Mouse (Mus musculus) kidney, postnatal 4 days (tissue): ENCODE data around the gene Dnal4.

Source experiments
- DNase-seq, 2 experiments: peaks; one replicate each; pipeline ENCODE4 v3.0.0; 2021; ENCODE audit warnings: mixed read lengths in 2 of 2

The Dnal4 gene

GRCm38 (mm10) chr15:79763001-79763400 lies 14.6 kb downstream of the Dnal4 start:
- no peak for DNase-seq

GRCm38 (mm10) chr15:79760956-79761355 lies 16.7 kb downstream of the Dnal4 start:
- no peak for DNase-seq

- no peak for DNase-seq
Observed at GRCm38 (mm10) chr15:79757118-79757517, 20.5 kb downstream of the Dnal4 start.

- no peak for DNase-seq
Observed at GRCm38 (mm10) chr15:79755977-79756625, 21.5 kb downstream of the Dnal4 start.

GRCm38 (mm10) chr15:79755176-79755575 lies 22.5 kb downstream of the Dnal4 start:
- DNase-seq, result no peak

GRCm38 (mm10) chr15:79753873-79754272 lies 23.8 kb downstream of the Dnal4 start:
- no peak for DNase-seq

- no peak for DNase-seq
Observed at GRCm38 (mm10) chr15:79753420-79753752, 24.3 kb downstream of the Dnal4 start.

GRCm38 (mm10) chr15:79752742-79753419 lies 24.8 kb downstream of the Dnal4 start:
- DNase-seq, result peak; percentile 84 to 86

GRCm38 (mm10) chr15:79751772-79752171 lies 25.9 kb downstream of the Dnal4 start:
- DNase-seq, result no peak

GRCm38 (mm10) chr15:79750266-79750665 lies 27.4 kb downstream of the Dnal4 start:
- no peak for DNase-seq

- no peak for DNase-seq
Observed at GRCm38 (mm10) chr15:79749162-79749561, 28.5 kb downstream of the Dnal4 start.

GRCm38 (mm10) chr15:79747998-79748397 lies 29.7 kb downstream of the Dnal4 start:
- peak; percentile 76 to 83 for DNase-seq

GRCm38 (mm10) chr15:79745883-79746282 lies 31.8 kb downstream of the Dnal4 start:
- no peak for DNase-seq

- no peak for DNase-seq
Observed at GRCm38 (mm10) chr15:79745312-79745711, 32.3 kb downstream of the Dnal4 start.

GRCm38 (mm10) chr15:79744742-79745141 lies 32.9 kb downstream of the Dnal4 start:
- peak in 1 of 2 experiments; percentile 28 for DNase-seq

GRCm38 (mm10) chr15:79744001-79744400 lies 33.6 kb downstream of the Dnal4 start:
- DNase-seq, result no peak

- DNase-seq, result no peak
Observed at GRCm38 (mm10) chr15:79742706-79743023, 35.0 kb downstream of the Dnal4 start.

GRCm38 (mm10) chr15:79741921-79742705 lies 35.5 kb downstream of the Dnal4 start, which contains the start of gene Sun2:
Gene Sun2, minus strand, starts transcription at chr15:79742536.
- peak; percentile 94 to 96 for DNase-seq

- peak in 1 of 2 experiments; percentile 40 for DNase-seq
Observed at GRCm38 (mm10) chr15:79741173-79741858, 36.3 kb downstream of the Dnal4 start.

- DNase-seq, result no peak
Observed at GRCm38 (mm10) chr15:79740739-79741138, 36.9 kb downstream of the Dnal4 start.

- DNase-seq, result no peak
Observed at GRCm38 (mm10) chr15:79734311-79734710, 43.3 kb downstream of the Dnal4 start.

GRCm38 (mm10) chr15:79733640-79734039 lies 44.0 kb downstream of the Dnal4 start:
- no peak for DNase-seq

GRCm38 (mm10) chr15:79733192-79733591 lies 44.5 kb downstream of the Dnal4 start:
- no peak for DNase-seq
